Mouse (Mus musculus): ENCODE results near the gene Npb. TPM values are rescaled to one million over a fixed set of nuclear protein-coding genes. Genes with fewer than 3 reads are reported as not detected.

Npb gene
- total and polyA plus RNA-seq, 2 experiments from 2014 or later = 0.78 to 1.8 TPM

DNA sequence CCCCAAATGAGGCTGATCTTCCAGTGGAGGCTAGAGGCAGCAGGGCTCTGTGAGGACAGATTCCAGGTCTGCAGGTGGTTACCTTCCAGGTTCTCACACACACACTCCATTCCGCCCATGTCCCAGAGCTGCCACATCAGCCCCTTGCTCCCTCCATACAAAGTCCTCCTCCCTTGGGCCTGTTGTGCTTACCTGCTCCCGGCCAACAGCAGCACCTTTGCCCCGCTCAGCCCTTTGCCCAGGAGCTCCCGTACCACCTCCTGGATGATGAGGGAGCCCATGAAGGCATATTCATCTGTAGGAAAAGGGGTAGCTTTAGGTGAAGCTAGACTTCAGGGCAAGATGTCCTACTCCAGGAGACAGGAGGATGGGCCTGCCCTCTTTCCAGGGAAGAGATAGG is 49.0 kb downstream of the Npb start:
- Histone ChIP-seq H3K4me1 (ENCODE audit: insufficient read depth, low read length) (no peaks in the 10 kb centered on the region), H3K27me3 (ENCODE audit: insufficient read depth, low read length) (peaks cover 56% of the 10 kb centered on the region), H3K4me3 (ENCODE audit: low read length) (no peak overlapping the region), H3K36me3 (ENCODE audit: insufficient read depth, low read length) (no peaks in the 10 kb centered on the region), H3K4me2 (ENCODE audit: low read depth, low read length) (no peak overlapping the region), H3K27ac (no peak overlapping the region), H3K9me3 (ENCODE audit: low read length) (no peaks in the 10 kb centered on the region), H3K9ac (replicated peaks; ENCODE audit: low read length) (no peak overlapping the region)
- 92% methylated on average over 4 of the region's 4 CpGs for WGBS
- ATAC-seq = no peak
- no peak for DNase-seq (ENCODE audit: low spot score)
- TF ChIP-seq CTCF (IDR thresholded peaks at IDR 0.05; ENCODE audit: low read depth) = no peak

Small RNA genes lying within 50 kb of the gene (microRNA-seq; reads per million reads assigned to microRNA genes)
- 0.72 to 1.2 reads per million in 2 experiments for gene Mir6936

Other genes with a start within 250 kb of the Npb start
Only the 30 nearest of the 34 such genes appear.
- gene Nploc4, start 170.8 kb upstream of the Npb start, total RNA-seq (2014; rRNA removed) = 65.8 and 76.3 TPM in 2 replicates
- 27.1 and 28.3 TPM in 2 replicates for gene Nploc4, start 170.8 kb upstream of the Npb start, polyA plus RNA-seq (2015; fragmentation: Nextera tagmentation; extraction: Ambion mirVana)
- gene Tspan10, start 165.8 kb upstream of the Npb start, total RNA-seq (2014; rRNA removed) = not detected in 2 replicates
- not detected in 2 replicates for gene Tspan10, start 165.8 kb upstream of the Npb start, polyA plus RNA-seq (2015; fragmentation: Nextera tagmentation; extraction: Ambion mirVana)
- not detected in 2 replicates for gene Pde6g, start 155.0 kb upstream of the Npb start, total RNA-seq (2014; rRNA removed)
- gene Pde6g, start 155.0 kb upstream of the Npb start, polyA plus RNA-seq (2015; fragmentation: Nextera tagmentation; extraction: Ambion mirVana) = 0.23 TPM in 1 of 2 replicates, not detected in the other
- 11.7 and 11.9 TPM in 2 replicates for gene Oxld1, start 150.4 kb upstream of the Npb start, total RNA-seq (2014; rRNA removed)
- gene Oxld1, start 150.4 kb upstream of the Npb start, polyA plus RNA-seq (2015; fragmentation: Nextera tagmentation; extraction: Ambion mirVana) = 13.3 and 13.6 TPM in 2 replicates
- 10.4 and 15.4 TPM in 2 replicates for gene Ccdc137, start 150.4 kb upstream of the Npb start, total RNA-seq (2014; rRNA removed)
- 17.3 and 18.7 TPM in 2 replicates for gene Ccdc137, start 150.4 kb upstream of the Npb start, polyA plus RNA-seq (2015; fragmentation: Nextera tagmentation; extraction: Ambion mirVana)
- 67.2 and 113 TPM in 2 replicates for gene Arl16, start 140.9 kb upstream of the Npb start, total RNA-seq (2014; rRNA removed)
- gene Arl16, start 140.9 kb upstream of the Npb start, polyA plus RNA-seq (2015; fragmentation: Nextera tagmentation; extraction: Ambion mirVana) = 71.2 and 73.0 TPM in 2 replicates
- gene Mrpl12, start 123.9 kb upstream of the Npb start, total RNA-seq (2014; rRNA removed) = 37.5 and 52.4 TPM in 2 replicates
- 147 and 155 TPM in 2 replicates for gene Mrpl12, start 123.9 kb upstream of the Npb start, polyA plus RNA-seq (2015; fragmentation: Nextera tagmentation; extraction: Ambion mirVana)
- 41.3 and 52.5 TPM in 2 replicates for gene Slc25a10, start 116.6 kb upstream of the Npb start, total RNA-seq (2014; rRNA removed)
- 28.0 and 28.8 TPM in 2 replicates for gene Slc25a10, start 116.6 kb upstream of the Npb start, polyA plus RNA-seq (2015; fragmentation: Nextera tagmentation; extraction: Ambion mirVana)
- gene Gcgr, start 77.8 kb upstream of the Npb start, total RNA-seq (2014; rRNA removed) = 0.99 and 3.1 TPM in 2 replicates
- 1.0 TPM in 2 replicates for gene Gcgr, start 77.8 kb upstream of the Npb start, polyA plus RNA-seq (2015; fragmentation: Nextera tagmentation; extraction: Ambion mirVana)
- 144 and 192 TPM in 2 replicates for gene Mcrip1, start 58.8 kb upstream of the Npb start, total RNA-seq (2014; rRNA removed)
- 250 and 257 TPM in 2 replicates for gene Mcrip1, start 58.8 kb upstream of the Npb start, polyA plus RNA-seq (2015; fragmentation: Nextera tagmentation; extraction: Ambion mirVana)
- gene Ppp1r27, start 57.3 kb upstream of the Npb start, total RNA-seq (2014; rRNA removed) = not detected in 2 replicates
- not detected in 2 replicates for gene Ppp1r27, start 57.3 kb upstream of the Npb start, polyA plus RNA-seq (2015; fragmentation: Nextera tagmentation; extraction: Ambion mirVana)
- 147 and 174 TPM in 2 replicates for gene P4hb, start 35.2 kb upstream of the Npb start, total RNA-seq (2014; rRNA removed)
- 222 TPM in 2 replicates for gene P4hb, start 35.2 kb upstream of the Npb start, polyA plus RNA-seq (2015; fragmentation: Nextera tagmentation; extraction: Ambion mirVana)
- 252 and 297 TPM in 2 replicates for gene Arhgdia, start 26.9 kb upstream of the Npb start, total RNA-seq (2014; rRNA removed)
- gene Arhgdia, start 26.9 kb upstream of the Npb start, polyA plus RNA-seq (2015; fragmentation: Nextera tagmentation; extraction: Ambion mirVana) = 403 and 425 TPM in 2 replicates
- 95.2 and 114 TPM in 2 replicates for gene Alyref, start 10.1 kb upstream of the Npb start, total RNA-seq (2014; rRNA removed)
- gene Alyref, start 10.1 kb upstream of the Npb start, polyA plus RNA-seq (2015; fragmentation: Nextera tagmentation; extraction: Ambion mirVana) = 185 and 189 TPM in 2 replicates
- 38.0 and 39.6 TPM in 2 replicates for gene Anapc11, start 10.1 kb upstream of the Npb start, total RNA-seq (2014; rRNA removed)
- 198 and 200 TPM in 2 replicates for gene Anapc11, start 10.1 kb upstream of the Npb start, polyA plus RNA-seq (2015; fragmentation: Nextera tagmentation; extraction: Ambion mirVana)
- 120 and 142 TPM in 2 replicates for gene Pcyt2, start 9.5 kb downstream of the Npb start, total RNA-seq (2014; rRNA removed)
- 125 and 143 TPM in 2 replicates for gene Pcyt2, start 9.5 kb downstream of the Npb start, polyA plus RNA-seq (2015; fragmentation: Nextera tagmentation; extraction: Ambion mirVana)
- 30.8 and 32.8 TPM in 2 replicates for gene Sirt7, start 16.8 kb downstream of the Npb start, total RNA-seq (2014; rRNA removed)
- 32.3 and 38.3 TPM in 2 replicates for gene Sirt7, start 16.8 kb downstream of the Npb start, polyA plus RNA-seq (2015; fragmentation: Nextera tagmentation; extraction: Ambion mirVana)
- gene Mafg, start 25.1 kb downstream of the Npb start, total RNA-seq (2014; rRNA removed) = 35.9 and 39.3 TPM in 2 replicates
- gene Mafg, start 25.1 kb downstream of the Npb start, polyA plus RNA-seq (2015; fragmentation: Nextera tagmentation; extraction: Ambion mirVana) = 36.5 and 38.9 TPM in 2 replicates
- 9.0 and 9.3 TPM in 2 replicates for gene Pycr1, start 35.3 kb downstream of the Npb start, total RNA-seq (2014; rRNA removed)
- 13.2 and 13.8 TPM in 2 replicates for gene Pycr1, start 35.3 kb downstream of the Npb start, polyA plus RNA-seq (2015; fragmentation: Nextera tagmentation; extraction: Ambion mirVana)
- gene Myadml2, start 39.7 kb downstream of the Npb start, total RNA-seq (2014; rRNA removed) = 1.4 and 1.5 TPM in 2 replicates
- gene Myadml2, start 39.7 kb downstream of the Npb start, polyA plus RNA-seq (2015; fragmentation: Nextera tagmentation; extraction: Ambion mirVana) = 1.3 and 1.5 TPM in 2 replicates
- 6.9 and 10.3 TPM in 2 replicates for gene Notum, start 52.7 kb downstream of the Npb start, total RNA-seq (2014; rRNA removed)
- 3.0 and 4.1 TPM in 2 replicates for gene Notum, start 52.7 kb downstream of the Npb start, polyA plus RNA-seq (2015; fragmentation: Nextera tagmentation; extraction: Ambion mirVana)
- 105 and 130 TPM in 2 replicates for gene Aspscr1, start 64.5 kb downstream of the Npb start, total RNA-seq (2014; rRNA removed)
- 143 and 148 TPM in 2 replicates for gene Aspscr1, start 64.5 kb downstream of the Npb start, polyA plus RNA-seq (2015; fragmentation: Nextera tagmentation; extraction: Ambion mirVana)
- 57.6 and 78.6 TPM in 2 replicates for gene Cenpx, start 105.3 kb downstream of the Npb start, total RNA-seq (2014; rRNA removed)
- 99.7 and 100 TPM in 2 replicates for gene Cenpx, start 105.3 kb downstream of the Npb start, polyA plus RNA-seq (2015; fragmentation: Nextera tagmentation; extraction: Ambion mirVana)
- 35.4 and 49.1 TPM in 2 replicates for gene Lrrc45, start 105.4 kb downstream of the Npb start, total RNA-seq (2014; rRNA removed)
- gene Lrrc45, start 105.4 kb downstream of the Npb start, polyA plus RNA-seq (2015; fragmentation: Nextera tagmentation; extraction: Ambion mirVana) = 41.7 and 44.3 TPM in 2 replicates
- gene Rac3, start 113.0 kb downstream of the Npb start, total RNA-seq (2014; rRNA removed) = 669 and 698 TPM in 2 replicates
- 593 and 639 TPM in 2 replicates for gene Rac3, start 113.0 kb downstream of the Npb start, polyA plus RNA-seq (2015; fragmentation: Nextera tagmentation; extraction: Ambion mirVana)
- gene Dcxr, start 118.8 kb downstream of the Npb start, total RNA-seq (2014; rRNA removed) = 16.1 and 17.6 TPM in 2 replicates
- gene Dcxr, start 118.8 kb downstream of the Npb start, polyA plus RNA-seq (2015; fragmentation: Nextera tagmentation; extraction: Ambion mirVana) = 20.2 and 21.3 TPM in 2 replicates
- 4.7 and 6.1 TPM in 2 replicates for gene Cbr2, start 123.6 kb downstream of the Npb start, total RNA-seq (2014; rRNA removed)
- 3.5 and 4.0 TPM in 2 replicates for gene Cbr2, start 123.6 kb downstream of the Npb start, polyA plus RNA-seq (2015; fragmentation: Nextera tagmentation; extraction: Ambion mirVana)
- 0.42 and 1.3 TPM in 2 replicates for gene Hmga1b, start 154.3 kb downstream of the Npb start, total RNA-seq (2014; rRNA removed)
- 1.9 and 2.5 TPM in 2 replicates for gene Hmga1b, start 154.3 kb downstream of the Npb start, polyA plus RNA-seq (2015; fragmentation: Nextera tagmentation; extraction: Ambion mirVana)
- gene Rfng, start 175.7 kb downstream of the Npb start, total RNA-seq (2014; rRNA removed) = 93.6 and 97.0 TPM in 2 replicates
- gene Rfng, start 175.7 kb downstream of the Npb start, polyA plus RNA-seq (2015; fragmentation: Nextera tagmentation; extraction: Ambion mirVana) = 94.6 and 107 TPM in 2 replicates
- 304 and 314 TPM in 2 replicates for gene Gps1, start 175.8 kb downstream of the Npb start, total RNA-seq (2014; rRNA removed)
- gene Gps1, start 175.8 kb downstream of the Npb start, polyA plus RNA-seq (2015; fragmentation: Nextera tagmentation; extraction: Ambion mirVana) = 234 and 242 TPM in 2 replicates

Data from hindbrain, postnatal 0 days (tissue).